Mouse (Mus musculus) bone marrow, adult 2 months (tissue): ENCODE results near the gene Gm17545.

Experiments
- CTCF ChIP-seq: fragments of 200-500 bp; IDR thresholded peaks from 2 replicates; pipeline ENCODE4 v1.5.1; 2011; ENCODE audit warnings: low read length, control low read depth; ENCODE audit not compliant: control insufficient read depth, insufficient read depth
- POLR2A ChIP-seq: fragments of 200-500 bp; IDR thresholded peaks from 2 replicates; pipeline ENCODE4 v1.6.1; 2011; ENCODE audit warnings: low read depth, mild to moderate bottlenecking, control low read depth, low read length, borderline replicate concordance; ENCODE audit not compliant: control insufficient read depth

- TF ChIP-seq CTCF (peak; percentile 20; the same call in 1 of the 2 replicates), POLR2A (no peak)
Observed at GRCm38 (mm10) chr9:22495133-22495532, 41.0 kb downstream of the Gm17545 start.
